Mouse (Mus musculus): ENCODE results near the gene Lrrc7.

The Lrrc7 gene

DNA sequence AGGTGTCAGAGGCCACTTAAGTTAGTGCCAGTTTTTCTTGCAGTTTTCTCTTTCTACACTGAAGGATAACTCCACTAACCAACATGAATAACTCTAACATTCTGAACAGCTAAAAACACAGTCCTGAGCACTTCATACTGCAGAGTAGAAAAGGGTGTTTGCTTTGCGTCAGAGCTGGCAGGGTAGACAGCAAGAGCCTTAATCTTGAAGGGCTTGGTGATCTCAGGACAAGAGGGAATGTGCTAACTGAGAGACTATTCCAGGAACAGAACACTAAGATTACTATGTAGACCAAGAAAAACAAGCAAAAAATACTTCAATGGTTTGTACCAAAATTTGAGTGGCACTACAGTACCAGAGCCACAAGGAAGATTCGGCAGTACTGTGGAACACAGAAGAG, 487.0 kb downstream of the Lrrc7 start:
- DNase-seq (ENCODE audit: low read depth, low spot score) = no peak

DNA sequence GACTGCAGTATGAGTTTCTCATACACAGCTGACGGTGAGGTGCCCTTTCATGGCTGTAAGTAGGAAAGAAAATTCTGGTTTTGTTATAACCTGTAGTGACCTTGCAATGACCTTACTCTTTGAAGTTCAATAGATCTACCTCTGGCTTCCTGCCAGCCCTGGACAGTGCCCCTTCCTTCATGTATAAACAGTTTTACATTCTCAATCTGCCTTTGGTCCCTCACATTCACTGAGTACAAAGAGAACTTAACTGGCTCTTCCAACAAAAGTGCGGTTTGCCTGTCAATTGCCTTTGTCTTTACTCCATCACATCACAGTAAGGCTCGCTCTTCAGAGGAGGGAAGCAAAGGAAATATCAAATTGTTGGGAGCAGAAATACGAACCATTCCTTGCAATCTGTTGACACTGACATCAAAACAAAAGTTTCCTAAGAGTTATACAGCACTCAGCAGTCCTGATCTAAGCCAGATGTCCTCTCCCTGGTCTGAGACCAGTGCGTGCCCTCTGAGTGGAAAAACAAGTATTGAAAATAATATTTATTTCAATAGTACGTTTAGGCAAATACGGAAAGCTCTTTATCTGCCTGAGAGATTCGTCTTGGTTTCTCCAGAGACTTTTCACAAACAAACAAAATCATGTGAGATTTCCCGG, 493.3 kb downstream of the Lrrc7 start:
- DNase-seq (ENCODE audit: low read depth, low spot score) = peak; percentile 20

DNA sequence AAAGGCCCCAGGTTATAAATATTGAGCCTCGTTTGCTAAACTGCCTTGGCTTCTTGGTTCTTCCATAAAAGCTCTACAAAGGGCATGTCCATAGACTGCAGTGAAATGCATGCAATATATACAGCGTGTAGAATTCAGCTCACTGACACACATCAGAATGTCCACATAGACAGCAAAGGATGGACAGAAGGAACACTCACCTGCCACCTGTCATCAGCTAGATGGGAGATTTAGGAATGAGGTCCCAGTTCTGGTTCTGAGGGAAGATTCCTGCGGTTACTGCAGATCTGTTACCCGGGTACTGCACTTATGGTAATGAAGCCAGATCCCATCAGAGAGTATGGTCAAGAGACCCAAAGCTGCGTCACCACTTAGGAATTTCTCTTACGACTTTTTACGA, 494.1 kb downstream of the Lrrc7 start:
- DNase-seq (ENCODE audit: low read depth, low spot score) = no peak

DNA sequence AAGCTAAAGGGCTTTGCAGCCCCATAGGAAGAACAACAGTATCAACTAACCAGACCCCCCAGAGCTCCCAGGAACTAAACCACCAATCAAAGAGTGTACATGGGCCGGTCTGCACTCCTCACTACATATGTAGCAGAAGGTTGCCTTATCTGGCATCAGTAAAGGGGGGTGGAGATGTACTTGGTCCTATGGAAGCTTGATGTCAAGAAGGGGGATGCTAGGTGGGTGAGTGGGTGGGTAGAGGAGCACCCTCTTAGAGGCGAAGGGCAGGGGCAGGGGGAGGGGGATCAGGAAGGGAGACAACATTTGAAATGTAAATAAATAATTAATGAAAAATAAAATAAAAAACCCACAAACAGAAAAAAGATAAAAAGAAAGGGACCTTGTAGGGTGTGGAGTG, 496.8 kb downstream of the Lrrc7 start:
- no peak for DNase-seq (ENCODE audit: low read depth, low spot score)

DNA sequence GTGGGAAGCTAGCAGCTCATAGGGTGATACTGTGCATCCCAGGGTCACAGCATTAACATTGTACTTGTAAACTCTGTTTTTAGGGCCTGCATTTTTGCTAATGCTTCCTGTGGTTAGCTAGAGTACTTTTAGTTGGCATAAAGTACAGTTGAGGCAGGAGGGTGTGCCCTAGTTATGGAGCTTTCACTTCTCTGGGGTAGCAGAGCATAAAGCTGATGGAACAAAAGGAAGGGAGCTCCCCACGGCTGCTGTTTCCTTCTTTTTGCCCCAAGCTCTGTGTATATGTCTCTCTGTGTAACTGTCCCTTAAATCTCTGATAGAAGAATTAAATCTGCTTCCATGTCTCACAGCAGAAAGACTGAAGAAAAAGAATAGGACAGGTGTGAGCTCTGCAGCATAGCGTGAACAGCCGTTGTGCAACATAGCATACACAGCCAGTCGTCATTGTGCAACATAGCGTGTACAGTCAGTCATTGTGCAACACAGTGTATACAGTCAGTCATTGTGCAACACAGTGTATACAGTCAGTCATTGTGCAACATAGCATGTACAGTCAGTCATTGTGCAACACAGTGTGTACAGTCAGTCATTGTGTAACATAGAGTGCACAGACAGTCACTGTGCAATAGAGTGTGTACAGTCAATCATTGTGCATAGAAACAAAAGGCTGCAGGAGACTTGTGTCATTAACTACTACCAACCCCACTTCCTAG, 500.1 kb downstream of the Lrrc7 start:
- no peak for DNase-seq (ENCODE audit: low read depth, low spot score)

DNA sequence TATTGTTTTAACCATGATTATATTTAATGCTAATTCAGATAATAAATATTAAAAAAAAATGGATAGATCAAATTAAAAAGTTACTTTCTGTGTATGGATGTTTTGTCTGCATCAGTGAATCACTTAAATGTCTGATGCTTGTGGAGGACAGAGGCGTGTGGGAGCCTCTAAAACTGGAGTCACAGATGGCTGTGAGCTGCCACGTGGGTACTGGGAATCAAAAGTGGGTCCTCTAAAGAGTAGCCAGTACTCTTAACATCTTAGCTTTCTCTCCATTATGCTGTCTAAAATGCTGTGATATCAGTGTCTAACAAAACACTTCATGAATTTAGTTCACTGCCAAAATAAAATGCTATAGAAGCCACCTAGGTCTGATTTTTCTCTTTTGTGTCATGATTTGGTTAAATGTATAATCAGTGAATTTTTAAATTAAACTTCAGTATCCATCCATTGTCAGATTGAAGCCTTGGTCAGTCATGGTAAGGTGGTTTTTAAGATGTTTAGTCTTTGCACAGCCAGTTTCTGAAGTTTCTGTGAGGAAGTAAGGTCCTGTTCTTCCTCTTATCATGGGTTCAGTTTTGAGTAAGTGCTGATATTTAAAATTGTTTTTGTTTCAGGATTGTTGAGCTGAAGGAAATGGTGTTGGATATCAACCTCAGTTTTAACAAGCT, 501.3 kb downstream of the Lrrc7 start:
- no peak for DNase-seq (ENCODE audit: low read depth, low spot score)

DNA sequence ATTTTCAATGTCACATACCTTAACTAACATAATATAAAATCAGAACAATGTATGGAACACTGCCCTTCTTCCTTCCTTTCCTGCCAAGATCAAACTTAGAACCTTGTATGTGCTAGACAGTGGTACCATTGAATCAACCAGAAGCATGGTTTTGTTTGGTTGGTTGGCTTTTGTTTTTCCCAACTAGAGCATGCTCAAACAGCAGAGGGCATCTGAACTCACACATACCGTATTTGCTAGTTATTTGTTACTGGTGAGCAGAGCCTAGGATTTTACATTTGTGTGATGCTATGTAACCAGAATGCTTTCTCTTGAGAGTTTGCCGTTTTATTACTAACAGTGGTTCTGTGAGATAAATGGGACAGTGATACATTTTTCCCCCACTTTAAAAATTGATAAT, 512.5 kb downstream of the Lrrc7 start:
- no peak for DNase-seq (ENCODE audit: low read depth, low spot score)

DNA sequence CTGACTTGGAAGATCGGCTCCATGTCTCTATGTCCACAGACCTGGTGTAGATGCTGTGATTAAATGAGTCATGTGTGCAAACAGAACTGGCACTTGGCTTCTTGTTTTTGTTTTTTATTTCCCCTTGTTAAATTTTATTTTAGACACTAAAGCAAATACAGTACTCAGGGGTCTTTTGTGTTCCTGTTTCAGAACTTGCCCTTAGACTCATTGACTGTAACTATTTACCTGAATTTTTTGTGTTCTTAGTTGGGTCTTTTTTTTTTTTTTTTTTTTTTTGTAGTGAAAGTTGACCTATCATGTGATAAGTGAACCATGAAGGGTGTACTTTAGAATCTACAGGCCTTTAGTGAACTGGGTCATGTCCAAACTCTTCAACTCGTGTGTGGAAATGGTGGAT, 521.3 kb downstream of the Lrrc7 start:
- DNase-seq (ENCODE audit: low read depth, low spot score) = no peak

DNA sequence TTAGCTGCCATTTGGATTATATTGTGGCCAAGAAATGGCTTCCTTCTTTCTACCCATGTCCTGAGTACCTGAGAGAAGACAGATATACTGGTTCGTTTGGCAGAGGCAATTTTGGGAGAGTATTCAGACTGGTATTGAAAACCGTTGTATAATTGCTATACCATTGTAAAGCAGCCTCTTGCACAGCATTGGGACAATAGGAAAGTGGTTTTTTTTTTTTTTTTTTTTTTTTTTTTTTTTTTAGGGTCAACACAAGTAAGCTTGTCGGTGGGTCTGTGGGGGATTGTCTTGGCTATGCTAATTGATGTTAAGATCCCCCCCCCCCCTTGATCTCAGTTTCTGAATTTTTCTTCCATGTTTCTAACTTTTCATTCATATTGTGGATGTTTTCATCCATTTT, 523.9 kb downstream of the Lrrc7 start:
- no peak for DNase-seq (ENCODE audit: low read depth, low spot score)

DNA sequence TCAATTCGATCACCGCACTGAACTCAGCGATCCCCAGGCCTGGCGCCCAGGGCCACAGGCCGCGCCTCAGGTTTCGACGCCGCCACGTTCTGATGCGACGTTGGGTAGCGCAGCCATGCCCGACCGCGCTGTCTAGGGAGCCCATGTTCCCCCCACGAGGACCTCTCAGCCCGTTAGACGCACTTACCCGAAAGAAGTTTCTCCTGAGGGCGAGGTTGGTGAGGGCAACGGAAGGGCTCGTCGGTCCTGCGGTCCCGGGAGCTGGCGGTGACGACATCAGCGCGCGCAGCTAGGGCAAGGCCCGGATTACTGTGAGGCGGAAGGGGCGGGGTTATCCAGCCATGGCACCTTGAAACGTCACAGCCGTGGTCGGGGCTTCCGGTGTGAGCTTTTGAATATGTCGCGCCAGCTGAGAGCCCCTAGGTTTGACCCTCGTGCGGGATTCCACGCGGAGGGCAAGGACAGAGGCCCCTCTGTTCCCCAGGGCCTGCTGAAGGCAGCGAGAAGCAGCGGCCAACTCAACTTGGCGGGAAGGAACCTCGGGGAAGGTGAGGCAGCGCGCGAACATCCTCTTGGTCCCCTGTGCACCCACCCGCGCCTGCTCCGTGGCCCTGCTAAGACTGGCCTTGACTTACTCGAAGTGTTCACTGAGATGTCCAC, 525.6 kb downstream of the Lrrc7 start, which contains the start of the genes Srsf11 and Lrrc40:
TSS of gene Srsf11 (minus strand) at position 311 of the 660 bp plus-strand sequence.
TSS of gene Lrrc40 (plus strand) at position 334 of the 660 bp plus-strand sequence.
- DNase-seq (ENCODE audit: low read depth, low spot score) = peak; percentile 91

DNA sequence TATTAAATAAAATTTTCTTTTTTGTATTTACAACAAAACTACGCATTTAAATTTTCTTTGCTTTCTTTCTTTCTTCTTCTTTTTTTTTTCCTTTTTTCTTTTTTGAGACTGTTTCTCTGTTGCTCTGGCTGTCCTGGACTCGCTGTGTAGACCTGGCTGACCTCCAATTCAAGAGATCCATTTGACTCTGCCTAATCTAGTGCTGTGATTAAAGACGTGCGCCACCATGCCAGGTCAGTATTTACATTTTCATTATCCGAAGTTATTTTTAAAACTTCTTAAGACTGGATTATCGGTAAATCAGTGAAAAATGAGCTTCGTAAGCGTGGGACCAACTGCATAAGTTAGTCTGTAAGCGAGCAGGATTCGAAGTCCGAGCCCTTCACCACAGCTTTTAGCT, 526.2 kb downstream of the Lrrc7 start:
- DNase-seq (ENCODE audit: low read depth, low spot score) = no peak
